Mouse (Mus musculus) CH12.LX (cell line): ENCODE data around the gene Taok2. TPM values are rescaled to one million over a fixed set of nuclear protein-coding genes. Genes with fewer than 3 reads are reported as not detected.

ENCODE experiments used
- DNase-seq: peaks from one replicate; pipeline ENCODE4 v3.0.0-alpha.2; 2013; ENCODE audit errors: extremely low read depth
- H3K27ac ChIP-seq: 2 replicates; pipeline ENCODE4 v1.5.1; 2012; ENCODE audit warnings: low read depth, mild to moderate bottlenecking, control low read depth, moderate library complexity; ENCODE audit not compliant: insufficient read depth
- H3K27me3 ChIP-seq: replicated peaks from 2 replicates; pipeline ENCODE3; 2012; ENCODE audit warnings: inconsistent platforms
- H3K36me3 ChIP-seq, 2 experiments: replicated peaks in 1 of 2; 2 replicates each; pipeline versions ENCODE3 to v1.6.1; 2012; ENCODE audit warnings: inconsistent platforms in 1 of 2, low read length in 1 of 2, mild to moderate bottlenecking in 1 of 2, mixed read lengths in 1 of 2, moderate library complexity in 1 of 2; ENCODE audit not compliant: control insufficient read depth in 1 of 2, insufficient read depth in 1 of 2
- H3K4me1 ChIP-seq, 2 experiments: 2 replicates each; pipeline ENCODE4 v1.6.1; 2012; ENCODE audit warnings: inconsistent platforms in 1 of 2, moderate library complexity in 1 of 2; ENCODE audit not compliant: insufficient read depth in 2 of 2, control insufficient read depth in 1 of 2
- H3K4me2 ChIP-seq: 2 replicates; pipeline ENCODE4 v1.6.1; 2012; ENCODE audit warnings: low read depth, mild to moderate bottlenecking, control low read depth; ENCODE audit not compliant: poor library complexity, insufficient read depth, severe bottlenecking
- H3K4me3 ChIP-seq, 3 experiments: fragments of 150-350 bp in 1 of 3; sonication (generic) in 1 of 3; replicated peaks in 1 of 3; 2 replicates each; pipeline versions ENCODE3 to v1.5.1; 2011 to 2012; ENCODE audit warnings: low read depth in 2 of 3, low read length in 2 of 3, mild to moderate bottlenecking in 2 of 3, moderate library complexity in 2 of 3, control low read depth in 1 of 3, improper control_type of control experiment in 1 of 3, inconsistent platforms in 1 of 3, mixed read lengths in 1 of 3; ENCODE audit not compliant: poor library complexity in 1 of 3
- H3K79me2 ChIP-seq: replicated peaks from 2 replicates; pipeline ENCODE4 v1.6.1; 2012; ENCODE audit warnings: mild to moderate bottlenecking, moderate library complexity; ENCODE audit not compliant: control insufficient read depth, poor library complexity, insufficient read depth, severe bottlenecking; ENCODE audit errors: extremely low read depth
- H3K9ac ChIP-seq: 2 replicates; pipeline ENCODE4 v1.6.1; 2012; ENCODE audit warnings: low read depth, mild to moderate bottlenecking, control low read depth, moderate library complexity; ENCODE audit not compliant: insufficient read depth
- H3K9me3 ChIP-seq: replicated peaks from 2 replicates; pipeline ENCODE3; 2012; ENCODE audit warnings: low read length, inconsistent platforms, mixed read lengths
- CHD1 ChIP-seq: IDR thresholded peaks from 2 replicates; pipeline ENCODE4 v1.6.1; 2012; ENCODE audit warnings: low read depth, low read length, improper control_type of control experiment, inconsistent platforms
- GABPA ChIP-seq: IDR thresholded peaks from 2 replicates; pipeline ENCODE4 v1.6.1; 2012; ENCODE audit warnings: low read depth, low read length, improper control_type of control experiment, inconsistent platforms; ENCODE audit not compliant: insufficient replicate concordance
- MAFK ChIP-seq: IDR thresholded peaks from 2 replicates; pipeline ENCODE4 v1.6.1; 2011; ENCODE audit warnings: low read length, improper control_type of control experiment; ENCODE audit not compliant: insufficient replicate concordance
- MAX ChIP-seq: IDR thresholded peaks from 2 replicates; pipeline ENCODE4 v1.6.1; 2011; ENCODE audit warnings: low read length, improper control_type of control experiment
- MYC ChIP-seq: IDR thresholded peaks from 2 replicates; pipeline ENCODE4 v1.6.1; 2011; ENCODE audit warnings: low read depth, mild to moderate bottlenecking, improper control_type of control experiment, low read length
- NELFE ChIP-seq: IDR thresholded peaks from 2 replicates; pipeline ENCODE4 v1.6.1; 2011; ENCODE audit warnings: low read depth, low read length, improper control_type of control experiment
- PAX5 ChIP-seq: IDR thresholded peaks from 2 replicates; pipeline ENCODE4 v1.6.1; 2012; ENCODE audit warnings: low read length, inconsistent platforms, mixed read lengths
- RAD21 ChIP-seq: IDR thresholded peaks from 2 replicates; pipeline ENCODE4 v1.6.1; 2011; ENCODE audit warnings: low read depth, mild to moderate bottlenecking, low read length, improper control_type of control experiment, moderate library complexity
- USF1 ChIP-seq: IDR thresholded peaks from 2 replicates; pipeline ENCODE4 v1.6.1; 2014; ENCODE audit warnings: low read depth, mild to moderate bottlenecking, inconsistent platforms, low read length, improper control_type of control experiment
- dilution Hi-C: fragments of 300-500 bp; cut with MboI; formaldehyde crosslinking; loops from 2 replicates; pipeline ENCODE4 v1.14.3; 2020; ENCODE audit warnings: low sequenced_read_pairs; ENCODE audit not compliant: extremely low pct_unique_long_range_greater_than_20kb, extremely low pct_ligation_motif_present
- in situ Hi-C: fragments of 300-500 bp; cut with MboI; formaldehyde crosslinking; loops from 3 replicates; pipeline ENCODE4 v1.14.3; 2019; ENCODE audit warnings: low sequenced_read_pairs, low pct_ligation_motif_present, low pct_unique_long_range_greater_than_20kb, mixed read lengths
- polyA plus RNA-seq: library from polyadenylated mRNA; unstranded; fragments of >175 nt; gene quantifications from 2 replicates; pipeline ENCODE4 v1.2.1, GENCODE M21; 2012; ENCODE audit warnings: low read depth; ENCODE audit not compliant: insufficient read length
- total RNA-seq, 2 experiments: library from RNA; depleted of rRNA; stranded (reverse); fragments of 300-350 nt in 1 of 2; fragments of >200 nt in 1 of 2; gene quantifications; 2 replicates each; pipeline ENCODE4 v1.2.3; 2012 to 2014

Gene Taok2
- total and polyA plus RNA-seq, 3 experiments, result 15.3 to 32.2 (median 28.5) TPM

GRCm38 (mm10) chr7:126816494-126816893 lies 68.0 kb downstream of the Taok2 start:
- H3K27ac ChIP-seq, result no peak overlapping the region
- dilution Hi-C loops (no loop called here), in situ Hi-C loops (no loop called here)
- no peak for TF ChIP-seq RAD21
- no peak for TF ChIP-seq MAFK
- TF ChIP-seq MAX, result no peak
- no peak for TF ChIP-seq USF1
- no peak for TF ChIP-seq NELFE
- TF ChIP-seq PAX5, result no peak
- TF ChIP-seq MYC, result no peak
- no peaks in the 10 kb centered on the region for H3K36me3 ChIP-seq
- DNase-seq, result no peak
- no peak overlapping the region for H3K4me3 ChIP-seq
- H3K4me2 ChIP-seq, result no peak overlapping the region
- H3K9me3 ChIP-seq, result peaks cover 7% of the 10 kb centered on the region
- peaks cover 0 to 8% of the 10 kb centered on the region in 2 experiments; a peak in 1 of 4 replicates for H3K4me1 ChIP-seq
- H3K9ac ChIP-seq, result no peak overlapping the region
- H3K27me3 ChIP-seq, result no peaks in the 10 kb centered on the region
- H3K79me2 ChIP-seq, result no peaks in the 10 kb centered on the region

- in situ Hi-C loops, result no loop called here
- no peak overlapping the region for H3K4me3 ChIP-seq
- H3K4me1 ChIP-seq, result peaks cover 0 to 8% of the 10 kb centered on the region in 2 experiments; a peak in 1 of 4 replicates
- H3K9ac ChIP-seq, result no peak overlapping the region
- H3K9me3 ChIP-seq, result peaks cover 7% of the 10 kb centered on the region
- H3K36me3 ChIP-seq, result no peaks in the 10 kb centered on the region
- dilution Hi-C loops, result no loop called here
- no peak for DNase-seq
- H3K27ac ChIP-seq, result no peak overlapping the region
- no peak overlapping the region for H3K4me2 ChIP-seq
- TF ChIP-seq CHD1, result no peak
- no peak for TF ChIP-seq GABPA
- no peak for TF ChIP-seq MYC
- TF ChIP-seq, all 38 proteins: peak for 0
- Histone ChIP-seq H3K79me2 (no peaks in the 10 kb centered on the region), H3K27me3 (no peaks in the 10 kb centered on the region)
Observed at GRCm38 (mm10) chr7:126815726-126816222, 68.7 kb downstream of the Taok2 start.

Other genes starting within 250 kb of the Taok2 start
Only the 20 nearest of the 31 such genes appear.
- 13.2 and 25.3 TPM in 2 replicates for gene Mapk3, start 125.1 kb downstream of the Taok2 start, total RNA-seq (2012; rRNA removed)
- 20.3 and 22.4 TPM in 2 replicates for gene Mapk3, start 125.1 kb downstream of the Taok2 start, total RNA-seq (2014; rRNA removed)
- gene Mapk3, start 125.1 kb downstream of the Taok2 start, polyA plus RNA-seq, result 38.9 and 48.5 TPM in 2 replicates
- gene Gdpd3, start 118.4 kb downstream of the Taok2 start, total RNA-seq (2012; rRNA removed), result 1.0 and 1.5 TPM in 2 replicates
- 0.63 and 1.3 TPM in 2 replicates for gene Gdpd3, start 118.4 kb downstream of the Taok2 start, total RNA-seq (2014; rRNA removed)
- gene Gdpd3, start 118.4 kb downstream of the Taok2 start, polyA plus RNA-seq, result 1.6 and 2.2 TPM in 2 replicates
- gene Ypel3, start 107.7 kb downstream of the Taok2 start, total RNA-seq (2012; rRNA removed), result 13.9 and 38.9 TPM in 2 replicates
- gene Ypel3, start 107.7 kb downstream of the Taok2 start, total RNA-seq (2014; rRNA removed), result 26.0 and 33.9 TPM in 2 replicates
- 40.5 and 44.0 TPM in 2 replicates for gene Ypel3, start 107.7 kb downstream of the Taok2 start, polyA plus RNA-seq
- gene Tbx6, start 103.2 kb downstream of the Taok2 start, total RNA-seq (2012; rRNA removed), result 15.2 and 15.8 TPM in 2 replicates
- gene Tbx6, start 103.2 kb downstream of the Taok2 start, total RNA-seq (2014; rRNA removed), result 12.3 and 12.8 TPM in 2 replicates
- 29.2 and 31.5 TPM in 2 replicates for gene Tbx6, start 103.2 kb downstream of the Taok2 start, polyA plus RNA-seq
- 201 and 213 TPM in 2 replicates for gene Ppp4c, start 92.2 kb downstream of the Taok2 start, total RNA-seq (2012; rRNA removed)
- gene Ppp4c, start 92.2 kb downstream of the Taok2 start, total RNA-seq (2014; rRNA removed), result 175 and 195 TPM in 2 replicates
- gene Ppp4c, start 92.2 kb downstream of the Taok2 start, polyA plus RNA-seq, result 161 and 168 TPM in 2 replicates
- 0.30 TPM in 1 of 2 replicates, not detected in the other for gene Fam57b, start 87.0 kb downstream of the Taok2 start, total RNA-seq (2012; rRNA removed)
- not detected in 2 replicates for gene Fam57b, start 87.0 kb downstream of the Taok2 start, total RNA-seq (2014; rRNA removed)
- gene Fam57b, start 87.0 kb downstream of the Taok2 start, polyA plus RNA-seq, result not detected in 2 replicates
- gene 4930451I11Rik, start 53.1 kb downstream of the Taok2 start, total RNA-seq (2012; rRNA removed), result not detected in 2 replicates
- not detected in 2 replicates for gene 4930451I11Rik, start 53.1 kb downstream of the Taok2 start, total RNA-seq (2014; rRNA removed)
- not detected in 2 replicates for gene 4930451I11Rik, start 53.1 kb downstream of the Taok2 start, polyA plus RNA-seq
- 1.9 and 3.4 TPM in 2 replicates for gene Doc2a, start 37.3 kb downstream of the Taok2 start, total RNA-seq (2012; rRNA removed)
- gene Doc2a, start 37.3 kb downstream of the Taok2 start, total RNA-seq (2014; rRNA removed), result not detected in 2 replicates
- gene Doc2a, start 37.3 kb downstream of the Taok2 start, polyA plus RNA-seq, result not detected in 2 replicates
- gene Hirip3, start 22.7 kb downstream of the Taok2 start, total RNA-seq (2012; rRNA removed), result 70.9 and 103 TPM in 2 replicates
- gene Hirip3, start 22.7 kb downstream of the Taok2 start, total RNA-seq (2014; rRNA removed), result 42.4 and 44.7 TPM in 2 replicates
- 190 and 267 TPM in 2 replicates for gene Hirip3, start 22.7 kb downstream of the Taok2 start, polyA plus RNA-seq
- 73.9 and 109 TPM in 2 replicates for gene Ino80e, start 22.3 kb downstream of the Taok2 start, total RNA-seq (2012; rRNA removed)
- gene Ino80e, start 22.3 kb downstream of the Taok2 start, total RNA-seq (2014; rRNA removed), result 73.6 and 78.4 TPM in 2 replicates
- gene Ino80e, start 22.3 kb downstream of the Taok2 start, polyA plus RNA-seq, result 216 and 243 TPM in 2 replicates
- gene Tmem219, start 38.2 kb upstream of the Taok2 start, total RNA-seq (2012; rRNA removed), result 39.7 and 43.2 TPM in 2 replicates
- 31.3 and 33.4 TPM in 2 replicates for gene Tmem219, start 38.2 kb upstream of the Taok2 start, total RNA-seq (2014; rRNA removed)
- gene Tmem219, start 38.2 kb upstream of the Taok2 start, polyA plus RNA-seq, result 37.4 and 39.3 TPM in 2 replicates
- gene Kctd13, start 44.2 kb upstream of the Taok2 start, total RNA-seq (2012; rRNA removed), result 35.0 and 37.5 TPM in 2 replicates
- gene Kctd13, start 44.2 kb upstream of the Taok2 start, total RNA-seq (2014; rRNA removed), result 16.4 and 19.0 TPM in 2 replicates
- gene Kctd13, start 44.2 kb upstream of the Taok2 start, polyA plus RNA-seq, result 35.2 and 40.4 TPM in 2 replicates
- 0.08 TPM in 1 of 2 replicates, not detected in the other for gene Asphd1, start 64.9 kb upstream of the Taok2 start, total RNA-seq (2012; rRNA removed)
- not detected in 2 replicates for gene Asphd1, start 64.9 kb upstream of the Taok2 start, total RNA-seq (2014; rRNA removed)
- gene Asphd1, start 64.9 kb upstream of the Taok2 start, polyA plus RNA-seq, result 1.3 and 1.8 TPM in 2 replicates
- 7.2 and 8.8 TPM in 2 replicates for gene Sez6l2, start 65.9 kb upstream of the Taok2 start, total RNA-seq (2012; rRNA removed)
- gene Sez6l2, start 65.9 kb upstream of the Taok2 start, total RNA-seq (2014; rRNA removed), result 8.9 and 9.9 TPM in 2 replicates
- gene Sez6l2, start 65.9 kb upstream of the Taok2 start, polyA plus RNA-seq, result 29.2 and 29.3 TPM in 2 replicates
- 72.8 and 86.2 TPM in 2 replicates for gene Cdipt, start 91.2 kb upstream of the Taok2 start, total RNA-seq (2012; rRNA removed)
- gene Cdipt, start 91.2 kb upstream of the Taok2 start, total RNA-seq (2014; rRNA removed), result 100 and 108 TPM in 2 replicates
- gene Cdipt, start 91.2 kb upstream of the Taok2 start, polyA plus RNA-seq, result 120 and 138 TPM in 2 replicates
- gene Cdiptos, start 91.4 kb upstream of the Taok2 start, total RNA-seq (2012; rRNA removed), result 0.46 and 0.47 TPM in 2 replicates
- gene Cdiptos, start 91.4 kb upstream of the Taok2 start, total RNA-seq (2014; rRNA removed), result not detected in 2 replicates
- gene Cdiptos, start 91.4 kb upstream of the Taok2 start, polyA plus RNA-seq, result 0.31 and 0.97 TPM in 2 replicates
- gene Mvp, start 129.9 kb upstream of the Taok2 start, total RNA-seq (2012; rRNA removed), result 42.1 and 52.1 TPM in 2 replicates
- gene Mvp, start 129.9 kb upstream of the Taok2 start, total RNA-seq (2014; rRNA removed), result 33.3 and 35.5 TPM in 2 replicates
- 53.7 and 63.5 TPM in 2 replicates for gene Mvp, start 129.9 kb upstream of the Taok2 start, polyA plus RNA-seq
- 0.25 and 0.30 TPM in 2 replicates for gene Pagr1b, start 131.8 kb upstream of the Taok2 start, total RNA-seq (2012; rRNA removed)
- not detected in 2 replicates for gene Pagr1b, start 131.8 kb upstream of the Taok2 start, total RNA-seq (2014; rRNA removed)
- gene Pagr1b, start 131.8 kb upstream of the Taok2 start, polyA plus RNA-seq, result 2.8 and 6.6 TPM in 2 replicates
- gene Pagr1a, start 132.6 kb upstream of the Taok2 start, total RNA-seq (2012; rRNA removed), result 56.9 and 60.0 TPM in 2 replicates
- 12.0 and 24.9 TPM in 2 replicates for gene Pagr1a, start 132.6 kb upstream of the Taok2 start, total RNA-seq (2014; rRNA removed)
- gene Pagr1a, start 132.6 kb upstream of the Taok2 start, polyA plus RNA-seq, result 69.4 and 71.3 TPM in 2 replicates
- 13.2 and 16.0 TPM in 2 replicates for gene Gm42742, start 136.4 kb upstream of the Taok2 start, total RNA-seq (2012; rRNA removed)
- gene Gm42742, start 136.4 kb upstream of the Taok2 start, total RNA-seq (2014; rRNA removed), result 37.1 and 45.1 TPM in 2 replicates
- 6.1 and 14.9 TPM in 2 replicates for gene Gm42742, start 136.4 kb upstream of the Taok2 start, polyA plus RNA-seq